Mouse (Mus musculus): ENCODE results near the gene Jmjd6. TPM values are rescaled to one million over a fixed set of nuclear protein-coding genes. Genes with fewer than 3 reads are reported as not detected.
A peak's percentile ranks its signal among the peaks of the same experiment; 100 is the strongest.

Jmjd6 gene
- polyA plus RNA-seq, 1 experiment from 2014 or later: 65.7 TPM

- Histone ChIP-seq H3K27ac (peak overlapping the region; percentile 100), H3K4me3 (replicated peaks; ENCODE audit: low read length) (no peak overlapping the region), H3K9me3 (ENCODE audit: control insufficient read depth, low read length) (no peaks in the 10 kb centered on the region), H3K27me3 (ENCODE audit: control insufficient read depth, insufficient read depth, low read length) (no peaks in the 10 kb centered on the region), H3K36me3 (replicated peaks; ENCODE audit: control insufficient read depth, insufficient read depth) (no peaks in the 10 kb centered on the region), H3K4me1 (replicated peaks; ENCODE audit: control insufficient read depth, insufficient read depth, low read length) (peaks cover 65% of the 10 kb centered on the region), H3K9ac (0 out of 2 replicates have a peak overlapping the region, but pooled peaks have one; percentile 28), H3K4me2 (replicated peaks) (peak overlapping the region; percentile 8; the same call in 1 of the 2 replicates)
- DNase-seq (ENCODE audit: low spot score) (peak; percentile 74), ATAC-seq (ENCODE audit: low FRiP score) (peak; percentile 18; the same call in 1 of the 2 replicates)
- WGBS: 28% methylated on average over 21 of the region's 21 CpGs
Measured at GRCm38 (mm10) chr11:116812793-116813529, 30.3 kb downstream of the Jmjd6 start.

- H3K27ac ChIP-seq: peak overlapping the region; percentile 100
- peak; percentile 93 for ATAC-seq (ENCODE audit: low FRiP score)
- peaks cover 66% of the 10 kb centered on the region for H3K4me1 ChIP-seq (replicated peaks; ENCODE audit: control insufficient read depth, insufficient read depth, low read length)
Measured at GRCm38 (mm10) chr11:116810983-116811901, 32.0 kb downstream of the Jmjd6 start.

GRCm38 (mm10) chr11:116810528-116810927, 32.7 kb downstream of the Jmjd6 start:
- Histone ChIP-seq H3K27me3 (ENCODE audit: control insufficient read depth, insufficient read depth, low read length) (no peaks in the 10 kb centered on the region), H3K4me1 (replicated peaks; ENCODE audit: control insufficient read depth, insufficient read depth, low read length) (peaks cover 66% of the 10 kb centered on the region), H3K9ac (peak overlapping the region; percentile 71), H3K4me2 (replicated peaks) (peak overlapping the region; percentile 76), H3K9me3 (ENCODE audit: control insufficient read depth, low read length) (no peaks in the 10 kb centered on the region), H3K27ac (peak overlapping the region; percentile 100), H3K36me3 (replicated peaks; ENCODE audit: control insufficient read depth, insufficient read depth) (no peaks in the 10 kb centered on the region), H3K4me3 (replicated peaks; ENCODE audit: low read length) (peak overlapping the region; percentile 24)
- peak; percentile 72 for DNase-seq (ENCODE audit: low spot score)
- no peak for ATAC-seq (ENCODE audit: low FRiP score)
- WGBS: 20% methylated on average over 11 of the region's 11 CpGs

More at GRCm38 (mm10) chr11:116810983-116811901, 32.0 kb downstream of the Jmjd6 start:
- Histone ChIP-seq H3K9me3 (ENCODE audit: control insufficient read depth, low read length) (no peaks in the 10 kb centered on the region), H3K36me3 (replicated peaks; ENCODE audit: control insufficient read depth, insufficient read depth) (no peaks in the 10 kb centered on the region), H3K27me3 (ENCODE audit: control insufficient read depth, insufficient read depth, low read length) (no peaks in the 10 kb centered on the region), H3K9ac (peak overlapping the region; percentile 71), H3K4me2 (replicated peaks) (peak overlapping the region; percentile 76), H3K4me3 (replicated peaks; ENCODE audit: low read length) (peak overlapping the region; percentile 24)
- DNase-seq (ENCODE audit: low spot score): peak; percentile 90
- 1% methylated on average over 30 of the region's 32 CpGs for WGBS

- Histone ChIP-seq H3K4me3 (replicated peaks; ENCODE audit: low read length) (no peak overlapping the region), H3K27ac (peak overlapping the region; percentile 100), H3K4me2 (replicated peaks) (no peak overlapping the region), H3K9me3 (ENCODE audit: control insufficient read depth, low read length) (no peaks in the 10 kb centered on the region), H3K36me3 (replicated peaks; ENCODE audit: control insufficient read depth, insufficient read depth) (no peaks in the 10 kb centered on the region), H3K4me1 (replicated peaks; ENCODE audit: control insufficient read depth, insufficient read depth, low read length) (peaks cover 57% of the 10 kb centered on the region), H3K27me3 (ENCODE audit: control insufficient read depth, insufficient read depth, low read length) (no peaks in the 10 kb centered on the region), H3K9ac (0 out of 2 replicates have a peak overlapping the region, but pooled peaks have one; percentile 71)
- DNase-seq (ENCODE audit: low spot score) (no peak), ATAC-seq (ENCODE audit: low FRiP score) (no peak)
- 81% methylated on average over 8 of the region's 8 CpGs for WGBS
Measured at GRCm38 (mm10) chr11:116809520-116809919, 33.7 kb downstream of the Jmjd6 start.

GRCm38 (mm10) chr11:116808811-116809395, 34.3 kb downstream of the Jmjd6 start:
- Histone ChIP-seq H3K9ac (0 out of 2 replicates have a peak overlapping the region, but pooled peaks have one; percentile 71), H3K4me1 (replicated peaks; ENCODE audit: control insufficient read depth, insufficient read depth, low read length) (peaks cover 50% of the 10 kb centered on the region), H3K4me2 (replicated peaks) (no peak overlapping the region), H3K27ac (peak overlapping the region; percentile 23; the same call in 1 of the 2 replicates), H3K36me3 (replicated peaks; ENCODE audit: control insufficient read depth, insufficient read depth) (0 out of 2 replicates have a peak, but pooled peaks cover 5% of the 10 kb centered on the region), H3K9me3 (ENCODE audit: control insufficient read depth, low read length) (no peaks in the 10 kb centered on the region), H3K4me3 (replicated peaks; ENCODE audit: low read length) (no peak overlapping the region), H3K27me3 (ENCODE audit: control insufficient read depth, insufficient read depth, low read length) (no peaks in the 10 kb centered on the region)
- ATAC-seq (ENCODE audit: low FRiP score): no peak
- no peak for DNase-seq (ENCODE audit: low spot score)
- WGBS: 70% methylated on average over 11 of the region's 11 CpGs

- H3K36me3 ChIP-seq (replicated peaks; ENCODE audit: control insufficient read depth, insufficient read depth): 0 out of 2 replicates have a peak, but pooled peaks cover 7% of the 10 kb centered on the region
- 28% methylated on average over 7 of the region's 7 CpGs for WGBS
- H3K4me2 ChIP-seq (replicated peaks): no peak overlapping the region
- no peaks in the 10 kb centered on the region for H3K9me3 ChIP-seq (ENCODE audit: control insufficient read depth, low read length)
- DNase-seq (ENCODE audit: low spot score): peak; percentile 95
- peak overlapping the region; percentile 32; the same call in 1 of the 2 replicates for H3K27ac ChIP-seq
- peaks cover 42% of the 10 kb centered on the region for H3K4me1 ChIP-seq (replicated peaks; ENCODE audit: control insufficient read depth, insufficient read depth, low read length)
- no peak overlapping the region for H3K4me3 ChIP-seq (replicated peaks; ENCODE audit: low read length)
- no peak for ATAC-seq (ENCODE audit: low FRiP score)
- no peaks in the 10 kb centered on the region for H3K27me3 ChIP-seq (ENCODE audit: control insufficient read depth, insufficient read depth, low read length)
- H3K9ac ChIP-seq: no peak overlapping the region
Measured at GRCm38 (mm10) chr11:116807938-116808606, 35.2 kb downstream of the Jmjd6 start.

- Histone ChIP-seq H3K4me2 (replicated peaks) (no peak overlapping the region), H3K27ac (peak overlapping the region; percentile 32; the same call in 1 of the 2 replicates), H3K27me3 (ENCODE audit: control insufficient read depth, insufficient read depth, low read length) (no peaks in the 10 kb centered on the region), H3K9ac (no peak overlapping the region), H3K36me3 (replicated peaks; ENCODE audit: control insufficient read depth, insufficient read depth) (0 out of 2 replicates have a peak, but pooled peaks cover 7% of the 10 kb centered on the region), H3K9me3 (ENCODE audit: control insufficient read depth, low read length) (no peaks in the 10 kb centered on the region), H3K4me1 (replicated peaks; ENCODE audit: control insufficient read depth, insufficient read depth, low read length) (peaks cover 37% of the 10 kb centered on the region), H3K4me3 (replicated peaks; ENCODE audit: low read length) (no peak overlapping the region)
- 81% methylated on average over 3 of the region's 3 CpGs for WGBS
- no peak for DNase-seq (ENCODE audit: low spot score)
- no peak for ATAC-seq (ENCODE audit: low FRiP score)
Measured at GRCm38 (mm10) chr11:116807526-116807925, 35.7 kb downstream of the Jmjd6 start.

GRCm38 (mm10) chr11:116807116-116807515, 36.1 kb downstream of the Jmjd6 start:
- Histone ChIP-seq H3K9me3 (ENCODE audit: control insufficient read depth, low read length) (no peaks in the 10 kb centered on the region), H3K36me3 (replicated peaks; ENCODE audit: control insufficient read depth, insufficient read depth) (0 out of 2 replicates have a peak, but pooled peaks cover 7% of the 10 kb centered on the region), H3K4me1 (replicated peaks; ENCODE audit: control insufficient read depth, insufficient read depth, low read length) (peaks cover 34% of the 10 kb centered on the region), H3K4me3 (replicated peaks; ENCODE audit: low read length) (no peak overlapping the region), H3K27me3 (ENCODE audit: control insufficient read depth, insufficient read depth, low read length) (no peaks in the 10 kb centered on the region), H3K27ac (no peak overlapping the region), H3K9ac (no peak overlapping the region), H3K4me2 (replicated peaks) (no peak overlapping the region)
- WGBS: 69% methylated on average over 7 of the region's 7 CpGs
- DNase-seq (ENCODE audit: low spot score) (no peak), ATAC-seq (ENCODE audit: low FRiP score) (no peak)

Data from hindbrain, embryonic 14.5 days (tissue).